Mouse (Mus musculus): ENCODE results near the gene Vgll4. TPM values are rescaled to one million over a fixed set of nuclear protein-coding genes. Genes with fewer than 3 reads are reported as not detected.

Vgll4 gene
- polyA plus RNA-seq, 1 experiment from 2014 or later: 90.5 TPM

DNA sequence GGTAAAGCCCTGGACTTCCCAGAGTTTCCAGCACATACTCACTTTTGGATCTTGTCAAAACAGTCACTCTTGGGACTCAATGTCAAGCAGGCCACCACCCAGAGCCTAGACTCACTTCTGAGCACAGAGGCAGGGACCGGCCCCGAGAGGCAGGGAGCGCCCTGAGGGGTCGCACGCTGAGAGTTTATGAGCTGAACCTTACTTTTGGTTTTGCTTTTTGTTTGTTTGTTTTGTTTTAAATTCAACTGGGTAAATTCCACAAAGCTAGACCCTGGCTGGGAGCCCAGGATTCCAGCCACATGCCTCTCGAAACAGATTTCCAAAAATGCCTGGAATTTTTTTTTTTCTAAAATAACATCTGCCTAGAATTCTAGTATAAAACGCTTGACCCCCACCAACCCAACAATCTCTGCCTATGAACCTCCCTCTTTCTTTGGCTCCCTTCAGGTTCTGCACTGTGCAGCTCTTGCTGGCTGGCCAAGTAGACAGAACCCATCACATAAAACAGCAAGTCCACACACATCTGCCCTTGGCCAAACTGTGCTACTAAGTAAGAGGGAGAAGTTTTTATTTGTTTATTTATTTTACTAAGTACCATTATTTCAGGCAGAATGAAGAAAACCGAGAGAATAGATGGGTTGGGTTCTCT lies 28.5 kb downstream of the Vgll4 start:
- no peak for DNase-seq (ENCODE audit: low spot score)

DNA sequence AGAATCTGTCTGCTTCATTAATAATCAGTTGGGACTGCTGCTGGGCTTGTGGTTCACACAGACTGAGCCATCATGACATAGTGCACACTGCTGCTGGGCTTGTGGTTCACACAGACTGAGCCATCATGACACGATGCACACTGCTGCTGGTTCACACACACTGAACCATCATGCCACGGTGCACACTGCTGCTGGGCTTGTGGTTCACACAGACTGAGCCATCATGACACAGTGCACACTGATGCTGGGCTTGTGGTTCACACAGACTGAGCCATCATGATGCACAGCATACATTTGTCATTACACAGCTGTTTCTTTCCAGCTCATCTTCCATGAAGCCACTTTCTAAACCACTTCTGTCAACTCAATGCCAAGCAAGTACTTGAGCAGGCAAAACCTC lies 30.1 kb downstream of the Vgll4 start:
- DNase-seq (ENCODE audit: low spot score): no peak

DNA sequence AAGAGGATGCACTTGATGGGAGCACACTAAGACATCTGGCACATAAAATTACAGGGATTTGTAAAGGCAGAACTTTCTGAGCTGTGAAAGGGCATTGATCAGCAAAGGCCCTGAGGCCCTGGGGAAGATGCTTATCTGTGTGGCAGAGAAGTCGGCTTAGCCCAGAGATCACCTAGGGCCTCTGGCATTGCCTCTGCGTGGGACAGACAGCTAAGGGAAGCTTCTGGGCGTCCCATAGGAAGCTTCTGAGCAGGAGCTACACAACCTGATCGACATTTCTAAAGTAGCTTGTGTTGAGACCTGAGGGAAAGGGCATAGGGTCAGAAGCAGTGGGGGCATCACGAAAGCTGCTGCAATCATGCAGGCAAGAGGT lies 32.9 kb downstream of the Vgll4 start:
- no peak for DNase-seq (ENCODE audit: low spot score)

DNA sequence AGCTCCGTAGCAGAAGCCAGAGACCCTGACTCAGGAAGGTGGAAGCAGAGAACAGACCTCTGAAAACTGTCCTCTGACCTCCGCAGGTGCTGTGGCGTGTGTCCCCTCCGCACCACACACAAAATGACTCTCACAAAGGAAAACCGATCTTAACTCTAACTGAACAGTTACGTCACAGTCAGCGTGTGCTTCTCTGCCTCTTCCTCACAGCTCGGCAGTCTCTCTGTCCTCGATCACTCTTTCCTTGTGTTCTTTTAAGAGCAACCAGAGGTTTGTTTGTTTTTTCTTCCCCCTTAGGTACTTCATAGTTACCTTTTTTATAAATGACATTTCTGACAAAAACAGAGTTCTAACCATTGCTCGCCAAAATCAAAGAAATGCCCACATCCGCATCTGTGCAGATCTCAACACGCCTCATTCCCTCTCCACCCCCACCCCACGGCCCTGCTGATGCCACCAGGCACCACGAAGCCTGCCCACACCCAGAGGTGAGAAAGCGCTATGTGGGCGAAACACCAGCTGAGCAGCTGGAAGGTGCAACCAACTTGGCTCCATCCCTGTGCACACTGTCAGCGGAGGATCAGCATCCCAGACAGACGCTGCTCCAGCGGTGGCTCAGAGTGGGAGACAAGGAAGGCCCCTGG lies 33.4 kb downstream of the Vgll4 start:
- peak; percentile 30 for DNase-seq (ENCODE audit: low spot score)

DNA sequence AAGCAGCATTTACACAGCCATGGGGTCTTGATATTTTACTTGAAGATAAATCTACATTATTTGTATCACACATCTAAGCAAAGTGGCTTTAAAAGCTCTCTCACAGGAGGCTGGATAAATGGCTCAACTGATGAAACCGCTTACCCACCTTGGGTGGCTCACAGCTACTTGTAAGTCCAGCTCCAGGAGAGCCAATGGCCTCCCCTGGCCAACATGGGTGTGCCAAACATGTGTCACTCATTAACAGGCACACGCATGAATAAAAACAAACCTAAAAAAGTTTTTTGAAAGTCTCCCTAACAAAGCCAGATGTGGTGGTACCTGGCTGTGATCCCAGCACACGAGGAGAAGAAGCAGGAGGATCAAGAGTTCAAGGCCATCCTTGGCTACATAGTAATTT lies 34.4 kb downstream of the Vgll4 start:
- no peak for DNase-seq (ENCODE audit: low spot score)

DNA sequence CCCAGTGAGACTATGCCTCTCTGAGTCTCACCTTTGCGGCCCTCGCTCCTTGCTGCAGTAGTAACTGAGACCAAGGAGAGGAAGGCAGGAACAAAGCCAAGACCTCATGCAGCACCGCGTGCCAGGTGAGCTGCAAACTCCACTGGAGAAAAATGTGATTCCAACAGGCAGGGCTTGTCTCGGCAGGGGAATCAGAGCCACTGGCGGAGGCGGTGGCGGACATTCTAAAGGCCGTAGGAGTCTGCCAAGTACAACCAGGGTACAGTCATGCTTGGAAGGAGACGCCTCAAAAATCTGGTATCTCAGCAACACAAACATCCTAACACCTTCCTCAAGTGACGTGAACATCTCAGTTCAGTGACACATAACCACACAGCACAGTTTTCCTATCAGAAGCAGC lies 35.7 kb downstream of the Vgll4 start:
- DNase-seq (ENCODE audit: low spot score): no peak

DNA sequence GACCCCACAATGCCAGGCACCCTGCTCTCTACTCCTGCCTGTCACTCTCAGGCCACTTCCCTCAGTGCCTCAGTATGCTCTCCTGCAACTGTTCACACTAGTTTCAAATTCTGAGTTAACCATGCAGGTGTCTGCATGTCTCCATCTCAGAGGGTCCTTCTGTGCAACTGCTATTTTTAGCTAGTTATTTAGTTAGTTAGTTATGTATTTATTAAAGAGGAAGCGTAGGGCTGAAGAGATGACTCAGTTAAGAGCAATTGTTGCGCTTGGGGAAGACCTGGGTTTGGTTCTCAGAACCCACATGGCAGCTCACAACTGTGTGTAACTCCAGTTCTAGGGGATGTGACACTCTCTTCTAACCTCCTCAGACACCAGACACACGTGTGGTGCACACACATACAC lies 36.8 kb downstream of the Vgll4 start:
- no peak for DNase-seq (ENCODE audit: low spot score)

DNA sequence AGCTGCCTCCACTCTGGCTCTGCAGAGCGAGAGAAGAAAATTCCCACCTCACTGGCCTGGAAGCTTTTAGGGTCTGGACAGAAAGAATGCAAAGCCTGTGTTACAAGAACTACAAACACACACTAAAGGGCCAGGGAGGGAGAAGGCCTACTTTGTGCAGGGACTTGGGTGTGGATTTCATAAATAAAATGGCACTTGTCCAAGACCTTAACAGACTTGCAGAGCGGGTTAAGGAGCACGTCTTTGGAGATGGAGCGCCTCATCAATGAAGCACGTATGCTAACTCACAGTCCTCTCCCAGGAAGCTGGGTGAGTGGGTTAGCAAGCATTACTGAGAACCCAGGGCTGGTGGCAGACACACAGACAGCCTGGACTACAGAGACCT lies 37.7 kb downstream of the Vgll4 start:
- DNase-seq (ENCODE audit: low spot score): no peak

DNA sequence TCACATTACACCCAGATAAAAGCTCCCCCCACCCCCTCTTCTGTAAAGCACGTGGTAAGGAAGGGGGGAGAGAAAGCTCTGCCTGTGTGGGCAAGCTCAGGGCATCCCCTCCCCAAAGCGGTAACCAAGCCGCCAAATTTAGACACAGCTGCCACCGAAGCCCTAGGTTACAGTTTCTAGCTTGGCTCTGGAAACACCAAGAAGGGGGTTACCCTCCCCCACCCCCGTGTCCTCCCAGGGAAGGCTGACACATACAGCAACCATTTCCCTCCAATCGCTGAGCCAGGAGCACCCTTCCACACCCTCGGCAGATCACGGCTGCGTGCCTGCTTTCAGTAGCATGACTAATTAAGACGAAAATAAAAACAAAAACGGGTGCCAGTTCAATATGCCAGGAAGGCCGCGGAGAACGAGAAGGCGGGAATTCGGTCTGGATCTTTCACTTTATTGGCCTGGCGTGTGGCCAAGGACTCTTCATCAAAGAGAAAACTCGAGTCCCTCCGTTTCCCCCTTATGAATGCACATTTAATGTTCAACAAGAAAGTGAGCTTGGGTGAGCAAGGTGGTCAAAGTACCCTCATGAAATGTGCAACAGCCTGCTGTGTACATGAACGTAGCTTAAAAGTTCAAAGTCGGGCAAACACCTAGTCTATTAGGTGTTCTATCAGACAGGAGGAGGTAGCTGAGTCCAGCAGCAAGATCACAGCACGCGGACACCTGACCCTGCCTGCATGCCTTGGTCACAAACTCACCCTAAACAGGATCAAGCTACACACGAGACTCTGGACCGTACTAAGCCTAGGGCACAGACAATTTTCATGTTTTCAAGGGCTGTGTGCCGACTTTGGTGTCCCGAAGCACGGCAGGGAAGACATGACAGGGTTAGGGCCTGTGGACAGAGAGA lies 38.3 kb downstream of the Vgll4 start:
- no peak for DNase-seq (ENCODE audit: low spot score)

DNA sequence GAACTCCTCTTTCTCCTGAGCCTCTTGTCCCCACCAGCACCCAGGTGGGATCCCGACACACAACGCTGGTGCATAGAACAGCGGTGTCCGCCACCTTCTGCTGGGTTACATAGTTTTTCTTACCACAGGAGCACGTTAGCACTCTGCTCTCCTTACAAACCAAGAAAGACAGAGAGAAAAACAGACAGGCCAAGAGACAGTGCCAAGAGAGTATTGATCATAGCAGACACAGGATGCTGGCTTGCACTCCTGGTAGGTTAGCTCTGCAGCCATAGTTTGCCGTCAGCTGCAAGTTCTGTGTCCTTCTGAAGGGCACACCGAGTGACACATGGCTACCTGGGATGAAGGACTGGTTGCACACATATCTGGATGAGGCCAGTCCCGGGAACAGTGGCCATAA lies 39.1 kb downstream of the Vgll4 start:
- DNase-seq (ENCODE audit: low spot score): no peak

DNA sequence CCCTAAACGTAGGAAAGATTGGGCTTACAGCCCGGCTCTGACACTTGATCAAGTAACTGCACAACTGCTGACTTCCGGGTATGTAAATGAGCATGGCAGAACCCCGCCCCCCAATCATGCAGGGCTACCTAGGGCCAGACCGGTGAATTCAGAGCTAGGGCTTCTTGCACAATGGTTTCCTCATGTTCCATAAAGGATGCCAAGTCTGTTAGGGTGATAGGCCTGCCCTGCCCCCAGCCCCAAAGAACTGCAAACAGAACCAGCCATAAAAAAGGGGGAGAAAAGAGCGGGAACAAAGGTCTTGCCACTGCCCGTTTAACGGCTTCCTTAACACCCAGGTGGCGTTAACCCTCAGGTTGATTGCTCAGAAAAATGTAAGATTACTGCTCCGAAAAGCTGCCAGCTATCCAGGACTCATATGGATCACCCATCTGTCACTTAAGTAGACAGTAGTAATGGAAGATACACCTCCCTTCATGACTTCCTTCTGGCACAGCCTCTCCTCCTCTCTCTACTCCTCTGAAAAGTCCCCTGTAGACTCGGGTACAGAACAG lies 39.7 kb downstream of the Vgll4 start:
- peak; percentile 68 for DNase-seq (ENCODE audit: low spot score)

DNA sequence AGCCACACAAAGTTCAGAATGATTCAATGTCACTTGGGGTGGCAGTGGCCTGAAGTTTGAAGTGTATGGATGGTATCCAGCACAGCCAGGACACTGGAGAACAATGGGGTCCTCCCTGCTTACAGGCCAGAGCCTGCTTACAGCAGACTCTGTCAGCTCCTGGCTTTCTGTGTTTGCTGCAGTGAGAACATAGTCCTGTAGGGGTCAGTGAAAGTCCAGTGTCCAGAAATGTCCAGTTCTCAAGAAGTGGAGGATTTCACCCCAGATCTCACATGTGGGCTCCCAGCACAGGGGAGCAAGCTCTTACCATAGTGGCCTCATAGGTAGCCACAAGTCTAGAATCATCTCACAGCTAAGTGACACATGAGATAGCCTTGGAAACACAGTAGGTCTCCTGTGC lies 40.4 kb downstream of the Vgll4 start:
- no peak for DNase-seq (ENCODE audit: low spot score)

DNA sequence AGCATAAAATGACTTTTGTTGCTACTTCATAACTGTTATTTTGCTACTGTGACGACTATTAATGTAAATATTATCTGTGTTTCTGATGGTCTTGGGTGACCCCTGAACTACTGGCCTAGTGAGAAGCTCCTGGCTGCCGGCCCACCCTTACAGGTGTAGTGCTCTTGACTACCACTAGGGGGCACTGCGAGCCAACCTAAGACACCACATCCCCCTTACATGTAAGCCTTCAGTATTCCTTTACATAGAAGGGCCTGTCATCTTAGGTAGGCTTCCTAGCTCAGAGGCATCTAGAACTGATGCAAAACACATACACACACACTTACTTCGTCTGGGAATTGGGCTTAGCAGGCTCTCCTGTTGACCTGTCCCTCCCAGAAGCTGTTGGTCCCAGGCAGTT lies 41.3 kb downstream of the Vgll4 start:
- DNase-seq (ENCODE audit: low spot score): peak; percentile 79

DNA sequence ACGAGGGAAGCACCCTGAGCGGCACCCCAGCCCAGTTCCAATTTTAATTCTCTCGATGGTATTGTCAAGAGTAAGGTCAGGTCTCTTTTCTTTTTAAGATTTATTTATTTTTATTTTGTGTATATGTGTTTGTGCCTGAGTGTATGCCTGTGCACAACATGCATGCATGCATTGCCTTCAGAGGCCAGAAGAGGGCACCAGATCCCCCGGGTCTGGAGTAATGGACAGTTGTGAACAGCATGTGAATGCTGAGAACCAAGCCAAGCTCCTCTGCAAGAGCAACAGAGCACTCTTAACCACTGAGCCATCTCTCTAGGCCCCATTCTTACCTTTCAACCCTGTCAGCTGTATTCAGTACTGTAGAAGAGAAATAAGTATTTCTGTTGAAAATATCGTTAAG lies 42.4 kb downstream of the Vgll4 start:
- DNase-seq (ENCODE audit: low spot score): no peak

DNA sequence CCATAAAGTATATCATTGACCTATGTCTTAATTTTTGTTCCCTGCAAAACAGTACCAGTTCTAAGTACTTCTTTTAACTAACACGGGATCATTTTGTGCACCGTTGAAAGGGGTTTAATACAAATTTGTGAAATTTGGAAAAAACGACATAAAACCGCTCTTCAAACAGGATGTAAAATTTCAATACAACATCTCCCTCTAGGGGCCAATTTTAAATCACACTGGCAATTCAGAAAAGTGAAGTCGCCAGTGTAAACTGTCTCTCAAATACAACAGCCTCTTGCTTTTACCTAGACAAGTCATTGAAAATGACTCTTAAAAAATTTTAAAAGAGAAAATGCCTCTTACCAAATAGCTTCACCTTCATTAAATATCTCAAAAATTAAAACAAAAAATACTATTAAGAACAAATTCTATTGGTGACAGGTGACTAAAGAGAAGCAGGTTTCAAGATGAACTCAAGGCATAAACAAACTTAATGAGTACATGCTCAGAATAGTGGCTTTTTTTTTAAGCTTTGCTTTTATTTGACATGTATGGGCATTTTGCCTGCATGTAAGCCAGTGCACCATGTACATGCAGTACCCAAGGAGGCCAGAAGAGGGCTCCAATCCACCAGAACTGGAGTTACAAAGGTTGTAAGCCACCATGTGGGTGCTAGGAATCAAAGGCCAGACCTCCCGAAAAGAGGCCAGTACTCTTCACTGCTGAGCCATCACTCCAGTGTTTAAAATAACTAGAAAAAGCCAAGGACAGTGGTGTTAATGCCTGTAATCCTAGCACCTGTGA lies 43.2 kb downstream of the Vgll4 start:
- DNase-seq (ENCODE audit: low spot score): peak; percentile 77

DNA sequence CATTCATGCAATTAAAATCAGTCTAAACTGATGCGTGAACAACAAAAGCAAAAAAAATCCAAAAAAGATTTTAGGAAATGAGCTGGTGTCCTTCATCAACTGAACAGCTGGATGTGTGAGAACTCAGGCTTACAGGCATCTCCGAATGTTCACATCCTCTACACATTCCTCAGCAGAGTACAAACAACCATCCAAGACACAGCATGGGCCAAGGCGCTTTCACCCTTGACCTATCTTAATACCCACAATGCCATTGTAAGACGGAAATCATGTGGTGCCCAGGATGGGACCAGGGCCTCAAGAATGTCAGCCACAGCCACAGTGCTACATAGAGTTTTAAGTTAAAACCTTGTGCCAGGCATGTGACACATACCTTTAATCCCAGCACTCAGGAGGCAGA lies 44.6 kb downstream of the Vgll4 start:
- no peak for DNase-seq (ENCODE audit: low spot score)

DNA sequence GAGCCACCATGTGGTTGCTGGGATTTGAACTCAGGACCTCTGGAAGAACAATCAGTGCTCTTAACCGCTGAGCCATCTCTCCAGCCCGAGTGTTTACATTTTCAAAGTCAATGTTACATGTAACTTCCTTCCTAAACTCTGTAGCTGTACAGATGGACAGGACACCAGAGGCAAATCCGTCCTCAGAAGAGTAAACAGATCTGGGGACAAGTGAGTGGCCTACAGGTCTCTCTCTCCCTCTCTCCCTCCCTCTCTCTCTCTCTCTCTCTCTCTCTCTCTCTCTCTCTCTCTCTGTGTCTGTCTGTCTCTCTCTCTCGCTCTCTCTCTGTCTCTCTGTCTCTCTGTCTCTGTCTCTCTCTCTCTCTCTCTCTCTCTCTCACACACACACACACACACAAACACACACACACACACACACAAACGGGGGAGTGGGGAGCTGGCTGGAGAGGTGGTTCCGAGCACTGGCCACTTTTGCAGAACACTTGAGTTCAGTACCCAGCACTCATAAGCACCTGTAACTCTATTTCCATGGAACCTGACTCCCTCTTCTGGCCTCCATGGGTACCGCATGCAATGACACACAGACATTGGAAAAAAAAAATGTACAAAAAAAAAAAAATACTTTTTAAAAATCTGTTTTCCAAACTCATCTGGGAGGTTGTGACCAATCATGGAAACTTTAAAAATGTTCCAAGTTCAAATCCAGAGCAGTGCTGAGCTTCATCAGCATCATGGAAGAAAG lies 47.3 kb downstream of the Vgll4 start:
- peak; percentile 68 for DNase-seq (ENCODE audit: low spot score)

DNA sequence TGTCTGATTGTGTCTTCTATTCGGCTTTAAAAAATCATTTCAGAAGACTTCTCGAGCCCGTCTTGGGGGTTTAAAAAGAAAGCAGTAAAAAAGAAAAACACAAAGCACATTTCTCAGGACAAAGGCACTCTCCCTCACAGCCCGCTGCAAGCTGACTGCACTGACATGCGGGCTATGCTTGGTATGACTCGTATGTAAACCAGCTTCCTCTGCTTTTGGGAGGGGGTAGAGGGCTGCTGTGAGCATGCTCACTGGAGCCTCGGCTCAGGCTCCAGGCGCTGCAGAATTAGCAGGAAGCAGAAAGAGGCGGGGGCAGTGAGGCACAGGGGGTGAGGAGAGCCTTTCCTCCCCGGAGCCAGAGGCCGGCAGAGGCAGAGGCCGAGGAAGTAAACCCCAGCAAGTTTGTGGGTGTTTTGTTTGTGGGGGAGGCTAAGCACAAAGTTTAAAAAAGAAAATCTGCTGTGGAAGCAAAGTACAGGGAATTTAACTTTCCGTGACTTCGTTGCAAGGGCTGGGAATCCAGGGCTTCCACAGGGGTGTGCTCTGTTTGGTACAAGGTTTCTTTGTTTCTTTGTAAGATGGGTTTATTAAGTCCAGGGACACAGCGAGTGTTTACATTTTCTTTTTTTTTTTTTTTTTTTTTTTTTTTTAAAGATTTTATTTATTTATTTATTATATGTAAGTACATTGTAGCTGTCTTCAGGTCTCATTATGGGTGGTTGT lies 48.0 kb downstream of the Vgll4 start:
- peak; percentile 92 for DNase-seq (ENCODE audit: low spot score)

DNA sequence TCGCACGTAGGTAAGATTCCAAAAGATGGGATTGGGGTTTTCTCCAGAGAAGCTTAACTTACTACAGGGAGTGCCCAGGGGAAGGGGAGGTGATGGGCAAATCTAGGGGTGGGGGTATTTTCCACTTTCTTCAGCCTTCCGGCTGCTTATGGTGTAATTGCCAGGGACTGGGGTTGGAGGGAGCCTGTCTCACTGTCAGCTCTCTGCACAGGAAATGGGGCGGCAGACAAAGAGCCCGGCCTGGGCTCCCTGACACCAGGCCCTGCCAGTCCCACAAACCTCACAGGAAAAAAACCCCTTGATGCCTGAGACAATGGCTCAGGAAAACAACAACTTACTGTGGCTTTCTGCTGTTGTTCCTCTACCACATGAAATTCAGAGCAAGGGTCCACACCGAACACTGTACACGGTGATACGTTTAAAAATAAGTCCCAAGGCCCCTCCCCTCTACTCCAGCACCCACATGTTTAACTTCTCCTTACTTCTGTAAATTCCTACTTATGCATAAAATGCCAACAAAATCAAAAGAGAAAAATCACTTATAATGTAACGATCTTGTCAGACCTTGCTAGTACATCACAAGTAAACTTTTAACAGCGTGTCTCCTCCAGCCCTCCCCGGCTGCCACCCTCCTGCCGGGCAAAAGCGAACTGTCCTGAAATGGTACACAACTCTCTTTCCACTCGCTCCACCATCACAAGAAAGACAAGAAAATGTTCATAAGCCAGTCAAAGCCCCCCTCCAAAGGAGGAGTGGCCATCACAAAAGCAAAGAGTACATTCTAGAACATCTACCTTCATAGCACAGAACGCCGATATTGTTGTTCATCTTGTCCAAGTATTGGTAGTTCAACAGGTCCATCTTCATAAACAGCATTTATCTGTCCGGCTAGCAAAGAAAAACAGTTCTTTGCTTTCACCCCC lies 49.0 kb downstream of the Vgll4 start:
- DNase-seq (ENCODE audit: low spot score): peak; percentile 83
